Mouse (Mus musculus) embryonic fibroblast, embryonic 13.5 days (primary cell): Measurements from ENCODE around the gene Cacna2d3.

Experiments used
- CTCF ChIP-seq: IDR thresholded peaks from 2 replicates; pipeline ENCODE4 v1.5.1; 2011; ENCODE audit warnings: mild to moderate bottlenecking, control low read depth, low read length, moderate library complexity, borderline replicate concordance; ENCODE audit not compliant: insufficient read depth
- POLR2A ChIP-seq: IDR thresholded peaks from 2 replicates; pipeline ENCODE4 v1.6.1; 2011; ENCODE audit warnings: low read depth, mild to moderate bottlenecking, control low read depth, low read length, moderate library complexity

GRCm38 (mm10) chr14:28886661-28887060 lies 835.0 kb downstream of the Cacna2d3 start:
- TF ChIP-seq CTCF (no peak), POLR2A (no peak)
